Comparison of ENCODE assay signal across 23 mouse cellular contexts in the genomic region with DNA sequence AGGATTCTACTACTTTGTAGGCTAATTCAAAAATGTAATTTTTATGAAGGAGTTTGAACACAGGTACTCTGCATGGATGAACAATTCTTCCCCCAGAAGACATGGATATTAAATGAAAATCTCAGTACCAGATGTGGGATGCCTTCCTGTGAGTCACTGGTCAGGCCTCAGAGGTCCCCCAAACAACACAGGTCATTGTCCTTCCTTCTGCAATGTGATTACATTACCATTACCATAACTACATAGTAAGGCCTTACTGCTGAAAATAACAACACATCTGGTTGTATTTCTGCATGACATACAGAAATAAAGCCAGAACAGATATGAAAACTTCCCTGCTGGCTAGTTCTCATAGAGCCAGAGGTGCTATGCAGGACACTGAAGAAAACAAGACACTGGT.
DNase-seq lines count a peak whose midpoint lies in the region; ATAC-seq and TF ChIP-seq lines count a peak whose summit lies in the region.
"Had no signal": no experiment of that assay in that cellular context is flagged by ENCODE, and none has a peak within 500 bp of the region (broad histone marks: within the 10 kb centered on the region; RNA-seq: fewer than 3 reads in every experiment).

No protein-coding gene starts in this region.

- no peak for DNase-seq in hindbrain, embryonic 11.5 days (ENCODE audit: low spot score)
- no peak for DNase-seq in limb, embryonic 14.5 days (ENCODE audit: low spot score)
- no peak for DNase-seq in limb, embryonic 10.5 days (ENCODE audit: low spot score)
- peak; percentile 50 for DNase-seq in 3T3-L1 (ENCODE audit: low read depth, low spot score)
- DNase-seq in Patski (ENCODE audit: low read depth, low spot score) = no peak
- no peak for DNase-seq in layer of hippocampus, postnatal 25 days (ENCODE audit: extremely low spot score in 1 of 2, low spot score in 1 of 2)
- no peak for DNase-seq in cerebellum, postnatal 36 days
- DNase-seq: adrenal gland, adult 2 months; adrenal gland, adult 8-10 months; adrenal gland, postnatal 10 days; adrenal gland, postnatal 14 days; adrenal gland, postnatal 25 days; adrenal gland, postnatal 36 days; B cell, adult 2 months; cerebellum, adult 11 months; cerebellum, adult 11-12 months; cerebellum, adult 18-20 months; cerebellum, adult 2 months had no signal

- H3K4me1 ChIP-seq in hindbrain, embryonic 11.5 days (replicated peaks; ENCODE audit: control insufficient read depth, insufficient read depth, low read length) = no peaks in the 10 kb centered on the region
- H3K4me1 ChIP-seq in hindbrain, embryonic 13.5 days (replicated peaks) = no peaks in the 10 kb centered on the region
- no peaks in the 10 kb centered on the region; the same call in 1 of the 2 replicates for H3K4me1 ChIP-seq in limb, embryonic 14.5 days (ENCODE audit: control insufficient read depth, insufficient read depth, low read length)
- H3K4me1 ChIP-seq in limb, embryonic 10.5 days = peaks cover 17% of the 10 kb centered on the region

- H3K4me2 ChIP-seq in hindbrain, embryonic 11.5 days (replicated peaks; ENCODE audit: low read depth, low read length) = no peak overlapping the region
- H3K4me2 ChIP-seq in hindbrain, embryonic 13.5 days = no peak overlapping the region
- H3K4me2 ChIP-seq in limb, embryonic 14.5 days (replicated peaks; ENCODE audit: low read depth, low read length, severe bottlenecking) = no peak overlapping the region

- TF ChIP-seq CTCF in Patski (IDR thresholded peaks at IDR 0.05) = no peak

- TF ChIP-seq POLR2A in limb, embryonic 14.5 days (IDR thresholded peaks at IDR 0.05; ENCODE audit: borderline replicate concordance, extremely low read depth, insufficient read depth, insufficient read length) = no peak

- no peak overlapping the region for H3K27ac ChIP-seq in hindbrain, embryonic 11.5 days (ENCODE audit: low read depth, low read length)
- no peak overlapping the region for H3K27ac ChIP-seq in hindbrain, embryonic 13.5 days
- H3K27ac ChIP-seq in limb, embryonic 14.5 days (replicated peaks; ENCODE audit: low read depth, low read length) = no peak overlapping the region
- H3K27ac ChIP-seq in limb, embryonic 10.5 days = no peak overlapping the region

- ATAC-seq in hindbrain, embryonic 11.5 days (ENCODE audit: low FRiP score) = peak; percentile 19; the same call in 1 of the 2 replicates
- ATAC-seq in hindbrain, embryonic 13.5 days (ENCODE audit: low FRiP score) = no peak
- peak; percentile 34; the same call in 1 of the 2 replicates for ATAC-seq in limb, embryonic 14.5 days (ENCODE audit: low FRiP score, low read depth)
- peak; percentile 57 for ATAC-seq in Patski
- ATAC-seq: activated CD4-positive, CD25-positive, alpha-beta regulatory T cell, adult 4 months; CD4-positive, CD25-positive, alpha-beta regulatory T cell, adult 4 months had no signal

- in situ Hi-C loops in Patski (cut with MboI; ENCODE audit: low pct_unique_long_range_greater_than_20kb) = no loop called here

- H3K27me3 ChIP-seq in hindbrain, embryonic 11.5 days (ENCODE audit: control insufficient read depth, insufficient read depth, low read length) = no peaks in the 10 kb centered on the region
- no peaks in the 10 kb centered on the region for H3K27me3 ChIP-seq in hindbrain, embryonic 13.5 days
- no peaks in the 10 kb centered on the region for H3K27me3 ChIP-seq in limb, embryonic 14.5 days (ENCODE audit: control insufficient read depth, insufficient read depth, low read length)
- no peaks in the 10 kb centered on the region for H3K27me3 ChIP-seq in limb, embryonic 10.5 days (ENCODE audit: low read depth, poor library complexity, severe bottlenecking)
- no peaks in the 10 kb centered on the region for H3K27me3 ChIP-seq in Patski
- H3K27me3 ChIP-seq: CH12.LX had no signal

- CTCF ChIA-PET in Patski (lab: Charles Lee) = no interaction called here

- H3K9ac ChIP-seq in hindbrain, embryonic 11.5 days (ENCODE audit: low read depth, low read length) = no peak overlapping the region
- H3K9ac ChIP-seq in hindbrain, embryonic 13.5 days = no peak overlapping the region
- no peak overlapping the region for H3K9ac ChIP-seq in limb, embryonic 14.5 days (ENCODE audit: low read depth, low read length, severe bottlenecking)

- POLR2A ChIA-PET in Patski (lab: Charles Lee) = no interaction called here

- no peak overlapping the region for H3K4me3 ChIP-seq in hindbrain, embryonic 11.5 days (ENCODE audit: low read depth, low read length)
- H3K4me3 ChIP-seq in hindbrain, embryonic 13.5 days = no peak overlapping the region
- H3K4me3 ChIP-seq in limb, embryonic 14.5 days (replicated peaks; ENCODE audit: low read length) = no peak overlapping the region
- no peak overlapping the region for H3K4me3 ChIP-seq in limb, embryonic 10.5 days

- H3K36me3 ChIP-seq in hindbrain, embryonic 11.5 days (ENCODE audit: control insufficient read depth, insufficient read depth, low read length) = no peaks in the 10 kb centered on the region
- no peaks in the 10 kb centered on the region for H3K36me3 ChIP-seq in hindbrain, embryonic 13.5 days
- no peaks in the 10 kb centered on the region for H3K36me3 ChIP-seq in limb, embryonic 14.5 days (ENCODE audit: control insufficient read depth, insufficient read depth, low read length)
- no peaks in the 10 kb centered on the region for H3K36me3 ChIP-seq in limb, embryonic 10.5 days
- H3K36me3 ChIP-seq: G1E had no signal

- H3K9me3 ChIP-seq in hindbrain, embryonic 11.5 days (ENCODE audit: control insufficient read depth, low read length) = no peaks in the 10 kb centered on the region
- H3K9me3 ChIP-seq in hindbrain, embryonic 13.5 days = no peaks in the 10 kb centered on the region
- no peaks in the 10 kb centered on the region for H3K9me3 ChIP-seq in limb, embryonic 14.5 days (ENCODE audit: control insufficient read depth, low read length)
- H3K9me3 ChIP-seq in limb, embryonic 10.5 days (replicated peaks) = no peaks in the 10 kb centered on the region
- H3K9me3 ChIP-seq: G1E had no signal
